Mouse (Mus musculus): Measurements from ENCODE around the gene Stac3. TPM values are rescaled to one million over a fixed set of nuclear protein-coding genes. Genes with fewer than 3 reads are reported as not detected.

Stac3 gene
- 0.57 and 0.58 TPM in 2 replicates for polyA plus RNA-seq (2016; fragmentation: Nextera tagmentation; extraction: Ambion mirVana)

GRCm38 (mm10) chr10:127500894-127501893 is at the start of gene Stac3:
Stac3 (plus strand) TSS chr10:127501686.
- H3K36me3 ChIP-seq (replicated peaks): peaks cover 59% of the 10 kb centered on the region
- no peak within 1 kb of the TSS; the same call in 1 of the 2 replicates for H3K27ac ChIP-seq (replicated peaks)
- no peaks in the 10 kb centered on the region for H3K9me3 ChIP-seq
- peaks cover 10% of the 10 kb centered on the region for H3K4me1 ChIP-seq
- no peak within 1 kb of the TSS for H3K4me3 ChIP-seq
- 68% methylated on average over 13 of the region's 13 CpGs for whole genome bisulfite sequencing
- DNase-seq (ENCODE audit: low spot score): no peak
- H3K27me3 ChIP-seq (replicated peaks; ENCODE audit: low read depth, poor library complexity, severe bottlenecking): peaks cover 9% of the 10 kb centered on the region

GRCm38 (mm10) chr10:127453701-127454100 is 47.8 kb upstream of the Stac3 start:
- peaks cover 79% of the 10 kb centered on the region for H3K36me3 ChIP-seq (replicated peaks)
- H3K27me3 ChIP-seq (replicated peaks; ENCODE audit: low read depth, poor library complexity, severe bottlenecking): no peaks in the 10 kb centered on the region
- H3K4me1 ChIP-seq: no peaks in the 10 kb centered on the region
- no peak overlapping the region for H3K4me3 ChIP-seq
- DNase-seq (ENCODE audit: low spot score): no peak
- H3K9me3 ChIP-seq: no peaks in the 10 kb centered on the region
- no peak overlapping the region for H3K27ac ChIP-seq (replicated peaks)
- 90% methylated on average over 1 of the region's 1 CpGs for WGBS

GRCm38 (mm10) chr10:127462411-127463096 is 38.9 kb upstream of the Stac3 start:
- H3K27ac ChIP-seq (replicated peaks): no peak overlapping the region
- peaks cover 12% of the 10 kb centered on the region for H3K4me1 ChIP-seq
- no peak for DNase-seq (ENCODE audit: low spot score)
- WGBS: 74% methylated on average over 5 of the region's 5 CpGs
- H3K27me3 ChIP-seq (replicated peaks; ENCODE audit: low read depth, poor library complexity, severe bottlenecking): no peaks in the 10 kb centered on the region
- H3K9me3 ChIP-seq: no peaks in the 10 kb centered on the region
- no peak overlapping the region for H3K4me3 ChIP-seq
- peaks cover 79% of the 10 kb centered on the region for H3K36me3 ChIP-seq (replicated peaks)

GRCm38 (mm10) chr10:127471281-127471988 is 30.1 kb upstream of the Stac3 start:
- DNase-seq (ENCODE audit: low spot score): no peak
- Histone ChIP-seq H3K4me3 (no peak overlapping the region), H3K27ac (replicated peaks) (no peak overlapping the region; the same call in 1 of the 2 replicates), H3K4me1 (peaks cover 13% of the 10 kb centered on the region), H3K27me3 (replicated peaks; ENCODE audit: low read depth, poor library complexity, severe bottlenecking) (no peaks in the 10 kb centered on the region), H3K36me3 (replicated peaks) (peaks cover 61% of the 10 kb centered on the region), H3K9me3 (no peaks in the 10 kb centered on the region)
- WGBS: 53% methylated on average over 15 of the region's 15 CpGs

- 83% methylated on average over 9 of the region's 9 CpGs for WGBS
- Histone ChIP-seq H3K27me3 (replicated peaks; ENCODE audit: low read depth, poor library complexity, severe bottlenecking) (no peaks in the 10 kb centered on the region), H3K27ac (replicated peaks) (no peak overlapping the region), H3K36me3 (replicated peaks) (peaks cover 74% of the 10 kb centered on the region), H3K9me3 (no peaks in the 10 kb centered on the region), H3K4me3 (no peak overlapping the region), H3K4me1 (peaks cover 13% of the 10 kb centered on the region)
- no peak for DNase-seq (ENCODE audit: low spot score)
Measured at GRCm38 (mm10) chr10:127472722-127473121, 28.8 kb upstream of the Stac3 start.

GRCm38 (mm10) chr10:127475175-127475574 is 26.3 kb upstream of the Stac3 start:
- Histone ChIP-seq H3K27me3 (replicated peaks; ENCODE audit: low read depth, poor library complexity, severe bottlenecking) (no peaks in the 10 kb centered on the region), H3K4me1 (peaks cover 13% of the 10 kb centered on the region), H3K4me3 (no peak overlapping the region), H3K36me3 (replicated peaks) (peaks cover 78% of the 10 kb centered on the region), H3K9me3 (no peaks in the 10 kb centered on the region), H3K27ac (replicated peaks) (no peak overlapping the region)
- DNase-seq (ENCODE audit: low spot score): no peak
- 97% methylated on average over 4 of the region's 4 CpGs for WGBS

GRCm38 (mm10) chr10:127476541-127476940 is 24.9 kb upstream of the Stac3 start:
- peaks cover 4% of the 10 kb centered on the region for H3K4me1 ChIP-seq
- no peak for DNase-seq (ENCODE audit: low spot score)
- H3K4me3 ChIP-seq: no peak overlapping the region
- H3K36me3 ChIP-seq (replicated peaks): peaks cover 80% of the 10 kb centered on the region
- WGBS: 86% methylated on average over 3 of the region's 3 CpGs
- no peaks in the 10 kb centered on the region for H3K9me3 ChIP-seq
- H3K27me3 ChIP-seq (replicated peaks; ENCODE audit: low read depth, poor library complexity, severe bottlenecking): no peaks in the 10 kb centered on the region
- H3K27ac ChIP-seq (replicated peaks): no peak overlapping the region

GRCm38 (mm10) chr10:127477301-127477700 is 24.2 kb upstream of the Stac3 start:
- H3K4me3 ChIP-seq: no peak overlapping the region
- H3K27me3 ChIP-seq (replicated peaks; ENCODE audit: low read depth, poor library complexity, severe bottlenecking): no peaks in the 10 kb centered on the region
- no peaks in the 10 kb centered on the region for H3K4me1 ChIP-seq
- WGBS: 89% methylated on average over 7 of the region's 7 CpGs
- no peak for DNase-seq (ENCODE audit: low spot score)
- no peak overlapping the region for H3K27ac ChIP-seq (replicated peaks)
- H3K9me3 ChIP-seq: no peaks in the 10 kb centered on the region
- H3K36me3 ChIP-seq (replicated peaks): peaks cover 79% of the 10 kb centered on the region

- H3K27ac ChIP-seq (replicated peaks): no peak overlapping the region
- DNase-seq (ENCODE audit: low spot score): no peak
- WGBS: 93% methylated on average over 4 of the region's 4 CpGs
- H3K9me3 ChIP-seq: no peaks in the 10 kb centered on the region
- H3K4me1 ChIP-seq: no peaks in the 10 kb centered on the region
- H3K27me3 ChIP-seq (replicated peaks; ENCODE audit: low read depth, poor library complexity, severe bottlenecking): no peaks in the 10 kb centered on the region
- H3K36me3 ChIP-seq (replicated peaks): peaks cover 77% of the 10 kb centered on the region
- no peak overlapping the region for H3K4me3 ChIP-seq
Measured at GRCm38 (mm10) chr10:127479131-127479530, 22.4 kb upstream of the Stac3 start.

- WGBS: 88% methylated on average over 19 of the region's 19 CpGs
- Histone ChIP-seq H3K27me3 (replicated peaks; ENCODE audit: low read depth, poor library complexity, severe bottlenecking) (no peaks in the 10 kb centered on the region), H3K36me3 (replicated peaks) (peaks cover 81% of the 10 kb centered on the region)
Measured at GRCm38 (mm10) chr10:127480833-127481813, 20.4 kb upstream of the Stac3 start.

GRCm38 (mm10) chr10:127485235-127485634 is 16.3 kb upstream of the Stac3 start:
- no peak overlapping the region for H3K4me3 ChIP-seq
- 0 out of 2 replicates have a peak, but pooled peaks cover 2% of the 10 kb centered on the region for H3K4me1 ChIP-seq
- 89% methylated on average over 10 of the region's 10 CpGs for WGBS
- H3K9me3 ChIP-seq: no peaks in the 10 kb centered on the region
- no peak overlapping the region for H3K27ac ChIP-seq (replicated peaks)
- no peaks in the 10 kb centered on the region for H3K27me3 ChIP-seq (replicated peaks; ENCODE audit: low read depth, poor library complexity, severe bottlenecking)
- H3K36me3 ChIP-seq (replicated peaks): peaks cover 81% of the 10 kb centered on the region
- no peak for DNase-seq (ENCODE audit: low spot score)

More at GRCm38 (mm10) chr10:127480833-127481813, 20.4 kb upstream of the Stac3 start:
- Histone ChIP-seq H3K4me1 (no peaks in the 10 kb centered on the region), H3K27ac (replicated peaks) (no peak overlapping the region), H3K9me3 (no peaks in the 10 kb centered on the region), H3K4me3 (no peak overlapping the region)
- DNase-seq (ENCODE audit: low spot score): no peak

Data from embryonic facial prominence, embryonic 10.5 days (tissue).